In genomic region chr1:25588568-25589118, GRCm38 (mm10) we compare ENCODE assay signal across 22 mouse cellular contexts.
A peak's percentile ranks its signal among the peaks of the same experiment; 100 is the strongest.
DNase-seq lines count a peak whose midpoint lies in the region; ATAC-seq lines count a peak whose summit lies in the region.
"Had no signal": no experiment of that assay in that cellular context is flagged by ENCODE, and none has a peak within 500 bp of the region (broad histone marks: within the 10 kb centered on the region; RNA-seq: fewer than 3 reads in every experiment).

No protein-coding gene starts in this region.

- H3K9me3 ChIP-seq in forebrain, embryonic 13.5 days (replicated peaks): no peaks in the 10 kb centered on the region
- no peaks in the 10 kb centered on the region for H3K9me3 ChIP-seq in forebrain, embryonic 12.5 days
- no peaks in the 10 kb centered on the region for H3K9me3 ChIP-seq in midbrain, embryonic 14.5 days (ENCODE audit: control insufficient read depth, low read length)
- H3K9me3 ChIP-seq in midbrain, embryonic 15.5 days: no peaks in the 10 kb centered on the region
- H3K9me3 ChIP-seq: heart, embryonic 10.5 days; intestine, embryonic 15.5 days had no signal

- no peak overlapping the region for H3K27ac ChIP-seq in forebrain, embryonic 13.5 days
- no peak overlapping the region for H3K27ac ChIP-seq in forebrain, embryonic 12.5 days
- no peak overlapping the region for H3K27ac ChIP-seq in midbrain, embryonic 14.5 days (replicated peaks; ENCODE audit: low read depth, low read length)
- H3K27ac ChIP-seq in midbrain, embryonic 15.5 days: no peak overlapping the region
- H3K27ac ChIP-seq: heart, embryonic 10.5 days; hindbrain, embryonic 14.5 days; intestine, embryonic 15.5 days had no signal

- no peaks in the 10 kb centered on the region for H3K36me3 ChIP-seq in forebrain, embryonic 13.5 days (ENCODE audit: poor library complexity, severe bottlenecking)
- no peaks in the 10 kb centered on the region for H3K36me3 ChIP-seq in forebrain, embryonic 12.5 days (replicated peaks)
- no peaks in the 10 kb centered on the region for H3K36me3 ChIP-seq in midbrain, embryonic 14.5 days (ENCODE audit: control insufficient read depth, insufficient read depth, low read length)
- no peaks in the 10 kb centered on the region for H3K36me3 ChIP-seq in midbrain, embryonic 15.5 days (replicated peaks)
- H3K36me3 ChIP-seq: heart, embryonic 10.5 days; intestine, embryonic 15.5 days had no signal

- H3K4me3 ChIP-seq in forebrain, embryonic 13.5 days: no peak overlapping the region
- H3K4me3 ChIP-seq in forebrain, embryonic 12.5 days (replicated peaks): no peak overlapping the region
- no peak overlapping the region for H3K4me3 ChIP-seq in midbrain, embryonic 14.5 days (replicated peaks; ENCODE audit: low read depth, low read length)
- no peak overlapping the region for H3K4me3 ChIP-seq in midbrain, embryonic 15.5 days
- H3K4me3 ChIP-seq: heart, embryonic 10.5 days; intestine, embryonic 15.5 days had no signal

- no peak overlapping the region for H3K9ac ChIP-seq in forebrain, embryonic 13.5 days
- H3K9ac ChIP-seq in forebrain, embryonic 12.5 days: no peak overlapping the region
- H3K9ac ChIP-seq in midbrain, embryonic 14.5 days (replicated peaks; ENCODE audit: low read length): no peak overlapping the region
- no peak overlapping the region for H3K9ac ChIP-seq in midbrain, embryonic 15.5 days
- H3K9ac ChIP-seq: hindbrain, embryonic 14.5 days; intestine, embryonic 15.5 days had no signal

- ATAC-seq in forebrain, embryonic 13.5 days: peak; percentile 79
- ATAC-seq in forebrain, embryonic 12.5 days (ENCODE audit: low FRiP score): no peak
- no peak for ATAC-seq in midbrain, embryonic 14.5 days (ENCODE audit: low FRiP score, low TSS enrichment)
- no peak for ATAC-seq in midbrain, embryonic 15.5 days (replicated peaks)
- ATAC-seq: intestine, embryonic 15.5 days had no signal

- WGBS in forebrain, embryonic 13.5 days: 59% methylated on average over 2 of the region's 2 CpGs
- 67% methylated on average over 2 of the region's 2 CpGs for WGBS in forebrain, embryonic 12.5 days
- 64% methylated on average over 2 of the region's 2 CpGs for WGBS in midbrain, embryonic 14.5 days
- 59% methylated on average over 2 of the region's 2 CpGs for WGBS in midbrain, embryonic 15.5 days

- no peaks in the 10 kb centered on the region for H3K4me1 ChIP-seq in forebrain, embryonic 13.5 days
- no peaks in the 10 kb centered on the region for H3K4me1 ChIP-seq in forebrain, embryonic 12.5 days
- H3K4me1 ChIP-seq in midbrain, embryonic 14.5 days (ENCODE audit: control insufficient read depth, insufficient read depth, low read length): no peaks in the 10 kb centered on the region
- H3K4me1 ChIP-seq in midbrain, embryonic 15.5 days: no peaks in the 10 kb centered on the region
- H3K4me1 ChIP-seq: heart, embryonic 10.5 days; intestine, embryonic 15.5 days had no signal

- no peak overlapping the region for H3K4me2 ChIP-seq in forebrain, embryonic 13.5 days
- no peak overlapping the region for H3K4me2 ChIP-seq in forebrain, embryonic 12.5 days
- no peak overlapping the region for H3K4me2 ChIP-seq in midbrain, embryonic 14.5 days (ENCODE audit: low read length)
- H3K4me2 ChIP-seq in midbrain, embryonic 15.5 days: no peak overlapping the region
- H3K4me2 ChIP-seq: hindbrain, embryonic 14.5 days; intestine, embryonic 15.5 days had no signal

- peak; percentile 5 for DNase-seq in midbrain, embryonic 14.5 days
- DNase-seq in MN1 (ENCODE audit: low spot score): peak; percentile 7
- peak; percentile 34 for DNase-seq in brain, embryonic 18.5 days (ENCODE audit: low read depth, low spot score)
- DNase-seq in left cerebral cortex, adult 9 months (ENCODE audit: low spot score in 2 of 2): no peak
- DNase-seq in kidney, adult 9 months: no peak
- DNase-seq: adrenal gland, adult 2 months; adrenal gland, postnatal 25 days; cerebellum, adult 11 months; cerebellum, adult 8-10 months; cerebellum, postnatal 14 days; gastrocnemius, postnatal 10 days; heart, adult 18-20 months; heart, postnatal 10 days; heart, postnatal 4 days; kidney, adult 18-20 months had no signal

- no peaks in the 10 kb centered on the region for H3K27me3 ChIP-seq in forebrain, embryonic 13.5 days
- no peaks in the 10 kb centered on the region for H3K27me3 ChIP-seq in forebrain, embryonic 12.5 days
- no peaks in the 10 kb centered on the region for H3K27me3 ChIP-seq in midbrain, embryonic 14.5 days (ENCODE audit: control insufficient read depth, insufficient read depth, low read length)
- no peaks in the 10 kb centered on the region for H3K27me3 ChIP-seq in midbrain, embryonic 15.5 days (replicated peaks)
- H3K27me3 ChIP-seq: CH12.LX; intestine, embryonic 15.5 days had no signal

Comparison
In these comparisons a context has a peak if more than half of its experiments do, and no peak if none do; other contexts are left out.
1. DNase-seq: peak in midbrain, embryonic 14.5 days (single experiment), MN1 (single experiment) and brain, embryonic 18.5 days (single experiment); none in left cerebral cortex, adult 9 months (0 of 2) and kidney, adult 9 months (single experiment).